Mouse (Mus musculus) spleen, postnatal 14 days (tissue): Measurements from ENCODE around the gene Pilrb2.

ENCODE experiments used
- DNase-seq, 2 experiments: peaks; one replicate each; pipeline ENCODE4 v3.0.0; 2021 to 2022; ENCODE audit warnings: low spot score in 2 of 2

Pilrb2 gene

GRCm38 (mm10) chr5:137833500-137833899 is 38.1 kb downstream of the Pilrb2 start:
- DNase-seq = no peak

GRCm38 (mm10) chr5:137831506-137831905 is 40.1 kb downstream of the Pilrb2 start:
- no peak for DNase-seq

- DNase-seq = no peak
Measured at GRCm38 (mm10) chr5:137831106-137831505, 40.5 kb downstream of the Pilrb2 start.

GRCm38 (mm10) chr5:137830238-137830637 is 41.4 kb downstream of the Pilrb2 start:
- no peak for DNase-seq

GRCm38 (mm10) chr5:137828694-137829093 is 42.9 kb downstream of the Pilrb2 start:
- no peak for DNase-seq

- no peak for DNase-seq
Measured at GRCm38 (mm10) chr5:137826421-137826820, 45.2 kb downstream of the Pilrb2 start.

GRCm38 (mm10) chr5:137825971-137826370 is 45.6 kb downstream of the Pilrb2 start:
- no peak for DNase-seq

GRCm38 (mm10) chr5:137825030-137825429 is 46.6 kb downstream of the Pilrb2 start:
- no peak for DNase-seq

- DNase-seq = no peak
Measured at GRCm38 (mm10) chr5:137823455-137824045, 48.1 kb downstream of the Pilrb2 start.

- DNase-seq = no peak
Measured at GRCm38 (mm10) chr5:137822602-137823001, 49.0 kb downstream of the Pilrb2 start.

GRCm38 (mm10) chr5:137822126-137822525 is 49.5 kb downstream of the Pilrb2 start:
- no peak for DNase-seq

- no peak for DNase-seq
Measured at GRCm38 (mm10) chr5:137817466-137818222, 54.0 kb downstream of the Pilrb2 start.
